Mouse (Mus musculus) MN1 (cell line): ENCODE measurements around the gene Bmpr1b.

Experiments
- DNase-seq: peaks from one replicate; pipeline ENCODE4 v3.0.0-alpha.2; 2016; ENCODE audit warnings: low spot score

The Bmpr1b gene

GRCm38 (mm10) chr3:142040345-142040744, 128.9 kb downstream of the Bmpr1b start:
- no peak for DNase-seq

- DNase-seq, result no peak
Observed at GRCm38 (mm10) chr3:142034160-142034559, 135.1 kb downstream of the Bmpr1b start.

- DNase-seq, result no peak
Observed at GRCm38 (mm10) chr3:142019716-142020115, 149.5 kb downstream of the Bmpr1b start.

- no peak for DNase-seq
Observed at GRCm38 (mm10) chr3:141984548-141984947, 184.7 kb downstream of the Bmpr1b start.

- no peak for DNase-seq
Observed at GRCm38 (mm10) chr3:141981613-141982432, 187.4 kb downstream of the Bmpr1b start.

GRCm38 (mm10) chr3:141966244-141966643, 203.0 kb downstream of the Bmpr1b start:
- no peak for DNase-seq

- DNase-seq, result no peak
Observed at GRCm38 (mm10) chr3:141952931-141953330, 216.3 kb downstream of the Bmpr1b start.

- no peak for DNase-seq
Observed at GRCm38 (mm10) chr3:141950642-141951041, 218.6 kb downstream of the Bmpr1b start.

GRCm38 (mm10) chr3:141948506-141948905, 220.7 kb downstream of the Bmpr1b start:
- no peak for DNase-seq

GRCm38 (mm10) chr3:141948096-141948495, 221.1 kb downstream of the Bmpr1b start:
- no peak for DNase-seq

- DNase-seq, result no peak
Observed at GRCm38 (mm10) chr3:141946846-141947245, 222.4 kb downstream of the Bmpr1b start.

GRCm38 (mm10) chr3:141943317-141943742, 225.9 kb downstream of the Bmpr1b start:
- DNase-seq, result no peak

GRCm38 (mm10) chr3:141940207-141940606, 229.0 kb downstream of the Bmpr1b start:
- no peak for DNase-seq

GRCm38 (mm10) chr3:141936594-141937272, 232.5 kb downstream of the Bmpr1b start:
- DNase-seq, result no peak

- DNase-seq, result no peak
Observed at GRCm38 (mm10) chr3:141932956-141933355, 236.3 kb downstream of the Bmpr1b start.

GRCm38 (mm10) chr3:141931372-141932092, 237.7 kb downstream of the Bmpr1b start:
- DNase-seq, result no peak

GRCm38 (mm10) chr3:141923442-141923841, 245.8 kb downstream of the Bmpr1b start:
- no peak for DNase-seq

GRCm38 (mm10) chr3:141921161-141921560, 248.1 kb downstream of the Bmpr1b start:
- no peak for DNase-seq

GRCm38 (mm10) chr3:141919661-141920060, 249.6 kb downstream of the Bmpr1b start:
- DNase-seq, result no peak

- no peak for DNase-seq
Observed at GRCm38 (mm10) chr3:141917166-141917565, 252.1 kb downstream of the Bmpr1b start.

GRCm38 (mm10) chr3:141915995-141916394, 253.2 kb downstream of the Bmpr1b start:
- DNase-seq, result no peak

GRCm38 (mm10) chr3:141914588-141914987, 254.6 kb downstream of the Bmpr1b start:
- no peak for DNase-seq

- no peak for DNase-seq
Observed at GRCm38 (mm10) chr3:141909136-141909535, 260.1 kb downstream of the Bmpr1b start.
